19 mouse cellular contexts compared by ENCODE assay signal in genomic region chr14:48361820-48362219, GRCm38 (mm10).
"Had no signal": no experiment of that assay in that cellular context is flagged by ENCODE, and none has a peak within 500 bp of the region (broad histone marks: within the 10 kb centered on the region; RNA-seq: fewer than 3 reads in every experiment).

No protein-coding gene starts in this region.

- H3K4me2 ChIP-seq: liver, embryonic 11.5 days; liver, embryonic 13.5 days; liver, embryonic 15.5 days; lung, embryonic 15.5 days; midbrain, embryonic 12.5 days; midbrain, embryonic 15.5 days; neural tube, embryonic 13.5 days; stomach, embryonic 15.5 days had no signal

- H3K4me3 ChIP-seq: liver, embryonic 13.5 days; liver, embryonic 15.5 days; lung, embryonic 15.5 days; megakaryocyte, embryonic 14.5 days; midbrain, embryonic 12.5 days; midbrain, embryonic 15.5 days; neural tube, embryonic 13.5 days; stomach, embryonic 15.5 days had no signal

- H3K9me3 ChIP-seq: liver, embryonic 13.5 days; liver, embryonic 15.5 days; lung, embryonic 15.5 days; megakaryocyte, embryonic 14.5 days; midbrain, embryonic 12.5 days; midbrain, embryonic 15.5 days; neural tube, embryonic 13.5 days; stomach, embryonic 15.5 days had no signal

- H3K27me3 ChIP-seq: liver, embryonic 13.5 days; liver, embryonic 15.5 days; megakaryocyte, embryonic 14.5 days; stomach, embryonic 15.5 days had no signal

- H3K9ac ChIP-seq: liver, embryonic 13.5 days; liver, embryonic 15.5 days; liver, postnatal 0 days; lung, embryonic 15.5 days; midbrain, embryonic 12.5 days; midbrain, embryonic 15.5 days; neural tube, embryonic 13.5 days; stomach, embryonic 15.5 days had no signal

- DNase-seq: liver, embryonic 13.5 days; liver, postnatal 0 days; lung, adult 2 months; lung, postnatal 14 days; lung, postnatal 36 days; right cerebral cortex, postnatal 14 days; thymus, adult 2 months; thymus, postnatal 25 days; thymus, postnatal 4 days had no signal

- H3K36me3 ChIP-seq: liver, embryonic 13.5 days; liver, embryonic 15.5 days; lung, embryonic 15.5 days; midbrain, embryonic 12.5 days; midbrain, embryonic 15.5 days; neural tube, embryonic 13.5 days; stomach, embryonic 15.5 days had no signal

- ATAC-seq: liver, postnatal 0 days; lung, postnatal 0 days; midbrain, embryonic 15.5 days had no signal

- H3K4me1 ChIP-seq: liver, embryonic 13.5 days; liver, embryonic 15.5 days; lung, embryonic 15.5 days; megakaryocyte, embryonic 14.5 days; midbrain, embryonic 12.5 days; midbrain, embryonic 15.5 days; stomach, embryonic 15.5 days had no signal

- H3K27ac ChIP-seq: liver, embryonic 13.5 days; liver, embryonic 15.5 days; lung, embryonic 15.5 days; macrophage; midbrain, embryonic 12.5 days; midbrain, embryonic 15.5 days; neural tube, embryonic 13.5 days; stomach, embryonic 15.5 days had no signal
